Mouse (Mus musculus) liver, embryonic 16.5 days (tissue): ENCODE measurements around the gene Mical1. TPM values are rescaled to one million over a fixed set of nuclear protein-coding genes. Genes with fewer than 3 reads are reported as not detected.

Source experiments
- ATAC-seq: fragments of 200-750 bp; cut with Nextera tagmentation; 2 replicates; pipeline ENCODE4 v1.8.0; 2017; ENCODE audit warnings: low read depth, mild to moderate bottlenecking, moderate number of reproducible peaks, moderate library complexity
- H3K27ac ChIP-seq: fragments of 300-500 bp; sonication (generic); 2 replicates; pipeline ENCODE4 v1.5.1; 2014; ENCODE audit warnings: mild to moderate bottlenecking, low read length
- H3K27me3 ChIP-seq: fragments of 300-500 bp; sonication (generic); 2 replicates; pipeline ENCODE4 v1.6.1; 2014; ENCODE audit warnings: low read depth, low read length, mixed read lengths; ENCODE audit not compliant: control insufficient read depth, insufficient read depth
- H3K36me3 ChIP-seq: fragments of 300-500 bp; sonication (generic); 2 replicates; pipeline ENCODE4 v1.6.1; 2014; ENCODE audit warnings: mild to moderate bottlenecking; ENCODE audit not compliant: control insufficient read depth, insufficient read depth
- H3K4me1 ChIP-seq: fragments of 300-500 bp; sonication (generic); 2 replicates; pipeline ENCODE4 v1.6.1; 2014; ENCODE audit warnings: low read depth, low read length, mixed read lengths; ENCODE audit not compliant: control insufficient read depth
- H3K4me2 ChIP-seq: fragments of 300-500 bp; sonication (generic); 2 replicates; pipeline ENCODE4 v1.6.1; 2014; ENCODE audit warnings: low read depth, low read length, mixed read lengths
- H3K4me3 ChIP-seq: fragments of 300-500 bp; sonication (generic); 2 replicates; pipeline ENCODE4 v1.5.1; 2014; ENCODE audit warnings: low read depth, mild to moderate bottlenecking, low read length
- H3K9ac ChIP-seq: fragments of 300-500 bp; sonication (generic); 2 replicates; pipeline ENCODE4 v1.6.1; 2014; ENCODE audit warnings: low read depth, low read length
- H3K9me3 ChIP-seq: fragments of 300-500 bp; sonication (generic); replicated peaks from 2 replicates; pipeline ENCODE4 v1.6.1; 2016; ENCODE audit warnings: low read length; ENCODE audit not compliant: control insufficient read depth
- WGBS: fragments of 180-500 bp; shearing (Covaris S2); extraction: QIAGEN DNeasy Blood & Tissue Kit; methylation state at CpG from one replicate; pipeline ENCODE4 v1.1.7; 2014; ENCODE audit not compliant: insufficient replicate concordance; 5-methylcytosine and 5-hydroxymethylcytosine counted together
- polyA plus RNA-seq: library from polyadenylated mRNA; unstranded; fragments of >200 nt; fragmentation: Nextera tagmentation; extraction: Ambion mirVana; gene quantifications from 2 replicates; pipeline ENCODE4 v1.2.1, GENCODE M21; 2015

Gene Mical1
- polyA plus RNA-seq, 1 experiment from 2014 or later, result 5.3 TPM

GRCm38 (mm10) chr10:41485778-41486177 lies 9.7 kb downstream of the Mical1 start:
- H3K4me2 ChIP-seq, result no peak overlapping the region
- H3K4me1 ChIP-seq, result peaks cover 11% of the 10 kb centered on the region
- peaks cover 3% of the 10 kb centered on the region for H3K36me3 ChIP-seq
- no peaks in the 10 kb centered on the region for H3K9me3 ChIP-seq
- H3K27ac ChIP-seq, result no peak overlapping the region
- H3K4me3 ChIP-seq, result no peak overlapping the region
- no peak overlapping the region for H3K9ac ChIP-seq
- no peak for ATAC-seq
- whole genome bisulfite sequencing, result 77% methylated on average over 16 of the region's 16 CpGs
- H3K27me3 ChIP-seq, result peaks cover 4% of the 10 kb centered on the region

- WGBS, result 78% methylated on average over 14 of the region's 14 CpGs
- Histone ChIP-seq H3K36me3 (peaks cover 3% of the 10 kb centered on the region), H3K9ac (no peak overlapping the region)
Observed at GRCm38 (mm10) chr10:41486506-41487170, 10.5 kb downstream of the Mical1 start.

GRCm38 (mm10) chr10:41488877-41489276 lies 12.8 kb downstream of the Mical1 start:
- Histone ChIP-seq H3K36me3 (peaks cover 3% of the 10 kb centered on the region), H3K4me2 (peak overlapping the region; percentile 99), H3K4me1 (peaks cover 8% of the 10 kb centered on the region), H3K27me3 (peaks cover 7% of the 10 kb centered on the region), H3K9me3 (no peaks in the 10 kb centered on the region), H3K27ac (no peak overlapping the region), H3K9ac (no peak overlapping the region), H3K4me3 (peak overlapping the region; percentile 69)
- no peak for ATAC-seq
- WGBS, result 26% methylated on average over 7 of the region's 7 CpGs

More at GRCm38 (mm10) chr10:41486506-41487170, 10.5 kb downstream of the Mical1 start:
- H3K4me2 ChIP-seq, result no peak overlapping the region
- ATAC-seq, result no peak
- no peaks in the 10 kb centered on the region for H3K9me3 ChIP-seq
- H3K27ac ChIP-seq, result no peak overlapping the region
- H3K4me3 ChIP-seq, result no peak overlapping the region
- H3K27me3 ChIP-seq, result peaks cover 7% of the 10 kb centered on the region
- H3K4me1 ChIP-seq, result peaks cover 8% of the 10 kb centered on the region

- Histone ChIP-seq H3K4me1 (peaks cover 8% of the 10 kb centered on the region), H3K9ac (peak overlapping the region; percentile 65; the same call in 1 of the 2 replicates), H3K9me3 (no peaks in the 10 kb centered on the region), H3K36me3 (peaks cover 3% of the 10 kb centered on the region), H3K4me3 (peak overlapping the region; percentile 69), H3K27me3 (peaks cover 7% of the 10 kb centered on the region), H3K4me2 (peak overlapping the region; percentile 99), H3K27ac (no peak overlapping the region)
- ATAC-seq, result peak; percentile 42; the same call in 1 of the 2 replicates
- WGBS, result 50% methylated on average over 8 of the region's 8 CpGs
Observed at GRCm38 (mm10) chr10:41489294-41489693, 13.2 kb downstream of the Mical1 start.

GRCm38 (mm10) chr10:41489708-41490517 lies 13.8 kb downstream of the Mical1 start, which contains the start of the genes Smpd2 and Ppil6:
Smpd2 (minus strand) TSS chr10:41490369.
Ppil6 (plus strand) TSS chr10:41490439.
- peaks cover 3% of the 10 kb centered on the region for H3K36me3 ChIP-seq
- no peaks in the 10 kb centered on the region for H3K9me3 ChIP-seq
- ATAC-seq, result peak; percentile 86
- peak within 1 kb of the TSS; percentile 41 for H3K27ac ChIP-seq
- H3K4me3 ChIP-seq, result peak within 1 kb of the TSS; percentile 69
- peaks cover 8% of the 10 kb centered on the region for H3K4me1 ChIP-seq
- under 1% methylated on average over 50 of the region's 50 CpGs for WGBS
- H3K9ac ChIP-seq, result peak within 1 kb of the TSS; percentile 65
- H3K27me3 ChIP-seq, result peaks cover 7% of the 10 kb centered on the region
- H3K4me2 ChIP-seq, result peak within 1 kb of the TSS; percentile 99

GRCm38 (mm10) chr10:41490518-41490873 lies 14.4 kb downstream of the Mical1 start:
- Histone ChIP-seq H3K27me3 (peaks cover 7% of the 10 kb centered on the region), H3K36me3 (peaks cover 3% of the 10 kb centered on the region), H3K4me1 (peaks cover 8% of the 10 kb centered on the region), H3K9me3 (no peaks in the 10 kb centered on the region), H3K27ac (no peak overlapping the region), H3K4me2 (peak overlapping the region; percentile 99), H3K4me3 (peak overlapping the region; percentile 69), H3K9ac (peak overlapping the region; percentile 57)
- WGBS, result under 1% methylated on average over 29 of the region's 29 CpGs
- ATAC-seq, result no peak

GRCm38 (mm10) chr10:41491111-41491510 lies 15.0 kb downstream of the Mical1 start:
- H3K27me3 ChIP-seq, result peaks cover 7% of the 10 kb centered on the region
- no peak overlapping the region for H3K27ac ChIP-seq
- H3K4me2 ChIP-seq, result no peak overlapping the region
- no peak for ATAC-seq
- no peaks in the 10 kb centered on the region; the same call in 1 of the 2 replicates for H3K36me3 ChIP-seq
- 22% methylated on average over 4 of the region's 4 CpGs for whole genome bisulfite sequencing
- H3K4me1 ChIP-seq, result peaks cover 8% of the 10 kb centered on the region
- H3K4me3 ChIP-seq, result no peak overlapping the region
- no peak overlapping the region for H3K9ac ChIP-seq
- H3K9me3 ChIP-seq, result no peaks in the 10 kb centered on the region

GRCm38 (mm10) chr10:41500941-41501340 lies 24.8 kb downstream of the Mical1 start:
- Histone ChIP-seq H3K9me3 (no peaks in the 10 kb centered on the region), H3K27me3 (no peaks in the 10 kb centered on the region), H3K36me3 (no peaks in the 10 kb centered on the region), H3K4me2 (no peak overlapping the region), H3K27ac (no peak overlapping the region), H3K9ac (no peak overlapping the region), H3K4me1 (no peaks in the 10 kb centered on the region), H3K4me3 (no peak overlapping the region)
- ATAC-seq, result no peak
- 57% methylated on average over 4 of the region's 4 CpGs for WGBS

GRCm38 (mm10) chr10:41504996-41505395 lies 28.9 kb downstream of the Mical1 start:
- Histone ChIP-seq H3K27me3 (no peaks in the 10 kb centered on the region), H3K4me2 (no peak overlapping the region), H3K9ac (no peak overlapping the region), H3K4me1 (no peaks in the 10 kb centered on the region), H3K9me3 (no peaks in the 10 kb centered on the region), H3K36me3 (no peaks in the 10 kb centered on the region), H3K4me3 (no peak overlapping the region), H3K27ac (no peak overlapping the region)
- 79% methylated on average over 1 of the region's 1 CpGs for WGBS
- ATAC-seq, result no peak
